Mouse (Mus musculus) central nervous system, embryonic 11.5 days (tissue): ENCODE data around the gene Tra2b. TPM values are rescaled to one million over a fixed set of nuclear protein-coding genes. Genes with fewer than 3 reads are reported as not detected.

ENCODE experiments used
- polyA plus RNA-seq: library from polyadenylated mRNA; depleted of rRNA; stranded (reverse); fragments of >200 nt; gene quantifications from 2 replicates; pipeline ENCODE4 v1.2.3, GENCODE M21; 2012; rRNA removed

Tra2b gene
- polyA plus RNA-seq: 174 and 291 TPM in 2 replicates

DNA sequence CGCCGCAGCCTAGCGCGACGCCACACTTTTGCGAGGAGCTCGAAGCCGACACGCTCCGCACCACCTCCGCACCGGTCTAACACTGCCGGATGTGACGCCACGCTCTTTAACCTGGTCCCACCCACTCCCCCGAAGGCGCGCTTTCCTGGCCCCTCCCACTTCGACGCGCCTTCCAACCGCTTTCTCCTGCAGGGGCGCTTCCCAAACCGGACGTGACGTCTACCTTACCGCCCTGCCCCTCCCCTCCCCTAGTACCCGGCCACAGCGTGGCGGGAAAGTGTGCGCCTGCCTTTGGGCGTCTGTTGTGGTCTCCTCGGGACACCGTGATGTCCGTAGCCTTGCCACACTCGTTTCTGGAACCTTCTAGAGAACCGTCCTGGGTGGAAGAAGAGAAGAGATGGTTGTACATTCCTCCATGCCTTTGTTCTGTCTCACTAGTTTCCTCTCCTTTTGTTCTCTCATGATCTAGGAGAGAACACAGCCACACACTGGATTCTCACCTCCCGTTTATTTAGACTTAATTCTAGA, at the start of gene Tra2b:
TSS of gene Tra2b (minus strand) at position 157 of the 528 bp plus-strand sequence.

Other genes with a start within 250 kb of the Tra2b start
- gene Igf2bp2, start 102.7 kb downstream of the Tra2b start, polyA plus RNA-seq: 50.5 and 69.1 TPM in 2 replicates
- 9.7 and 23.4 TPM in 2 replicates for gene Etv5, start 173.7 kb upstream of the Tra2b start, polyA plus RNA-seq